Mouse (Mus musculus) thymus, postnatal 0 days (tissue): ENCODE results near the gene Psmd9. TPM values are rescaled to one million over a fixed set of nuclear protein-coding genes. Genes with fewer than 3 reads are reported as not detected.

Experiments used
- DNase-seq: peaks from one replicate; pipeline ENCODE4 v3.0.0-alpha.2; 2015; ENCODE audit warnings: low spot score
- polyA plus RNA-seq: library from polyadenylated mRNA; unstranded; fragments of >200 nt; fragmentation: Nextera tagmentation; extraction: Ambion mirVana; gene quantifications from 2 replicates; pipeline ENCODE4 v1.2.1, GENCODE M21; 2015

Gene Psmd9
- polyA plus RNA-seq, 1 experiment from 2014 or later, result 94.1 TPM

DNA sequence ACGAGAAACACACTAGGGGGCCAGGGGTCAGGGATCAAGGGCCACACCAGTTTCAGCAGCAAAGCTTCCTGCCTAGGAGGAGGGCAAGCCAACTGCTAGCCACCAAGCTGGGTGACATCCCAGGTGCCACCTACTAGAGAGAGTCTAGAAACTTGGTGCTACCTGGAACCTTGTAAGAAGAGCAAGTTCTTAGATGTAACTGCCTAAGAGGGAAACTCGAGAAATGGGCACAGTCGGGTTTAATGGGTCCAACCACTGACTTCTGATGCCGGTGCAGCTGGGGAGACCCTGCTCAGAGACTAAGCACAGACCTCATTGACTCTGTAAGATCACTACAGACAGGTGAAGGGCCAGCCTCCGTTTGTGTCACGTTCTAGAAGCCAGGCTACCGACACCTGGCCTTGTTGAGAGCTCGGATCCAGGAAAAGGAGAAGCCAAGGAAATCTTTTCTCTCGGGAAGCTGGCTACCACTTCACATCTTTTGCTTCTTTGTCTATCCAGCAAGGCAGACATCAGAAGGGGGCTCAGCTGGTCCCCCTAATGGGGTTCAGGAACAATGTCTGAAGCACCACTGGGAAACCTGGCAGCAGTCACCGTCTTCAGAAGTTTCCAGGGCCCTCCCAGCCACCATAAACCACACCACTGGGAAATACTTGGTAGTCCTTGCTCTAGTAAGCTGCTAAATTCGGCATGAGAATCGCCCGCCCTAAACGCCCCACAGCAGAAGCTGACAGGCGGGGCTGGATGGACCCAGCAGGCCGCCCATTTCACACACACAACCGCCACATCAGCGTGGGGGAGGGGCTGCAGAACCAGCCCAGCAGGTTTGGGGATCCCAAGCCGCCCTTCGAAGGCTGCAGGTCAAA, 31.9 kb upstream of the Psmd9 start:
- peak; percentile 44 for DNase-seq

DNA sequence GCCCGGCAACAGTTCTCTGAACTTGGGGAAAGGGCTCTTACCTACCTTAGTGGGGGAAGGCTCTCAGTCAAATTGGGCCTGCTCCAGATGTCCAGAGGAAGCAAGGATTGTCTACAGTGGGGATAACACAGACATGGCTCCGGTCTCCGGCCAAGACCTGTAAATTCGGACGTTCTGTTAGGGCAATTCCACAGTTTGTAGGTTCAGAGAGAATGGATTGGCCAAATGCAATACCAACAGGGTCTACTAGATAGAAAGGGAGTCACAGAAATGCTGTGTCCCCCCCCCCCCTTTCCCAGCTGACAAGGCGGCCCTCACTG, 31.3 kb upstream of the Psmd9 start:
- no peak for DNase-seq

DNA sequence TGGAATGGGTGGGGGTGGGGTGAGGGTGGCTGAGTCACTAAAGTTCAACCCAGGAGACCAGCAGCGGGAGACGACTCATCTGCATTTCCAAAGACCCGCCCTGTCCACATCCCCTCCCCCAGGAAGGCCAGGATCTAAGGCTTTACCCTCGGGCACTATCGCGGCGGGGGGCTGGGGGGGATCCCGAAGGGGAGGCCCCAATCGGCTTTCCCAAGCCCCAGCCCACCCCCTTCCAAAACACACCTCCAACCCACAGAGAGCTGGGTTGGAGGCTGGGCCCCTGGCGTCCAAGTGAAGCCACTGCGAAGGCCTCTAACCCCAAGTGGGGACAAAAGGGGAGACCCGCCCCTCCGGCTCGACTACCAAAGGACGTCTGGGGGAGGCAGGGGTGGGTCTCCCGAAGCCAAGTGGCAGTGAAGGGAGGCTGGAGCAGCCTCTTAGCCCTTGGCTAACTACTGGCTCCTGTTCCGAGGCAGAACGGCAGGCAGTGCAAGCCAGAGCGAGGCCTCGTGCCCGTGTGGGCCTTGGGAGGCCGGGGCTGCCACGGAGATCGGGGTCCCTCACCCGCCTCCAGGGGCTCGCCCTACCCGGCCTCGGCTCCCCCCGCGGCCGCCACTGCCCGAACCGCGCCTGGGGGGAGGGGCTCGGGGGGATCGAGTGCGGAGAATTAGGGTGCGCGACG, 30.8 kb upstream of the Psmd9 start:
- peak; percentile 51 for DNase-seq

DNA sequence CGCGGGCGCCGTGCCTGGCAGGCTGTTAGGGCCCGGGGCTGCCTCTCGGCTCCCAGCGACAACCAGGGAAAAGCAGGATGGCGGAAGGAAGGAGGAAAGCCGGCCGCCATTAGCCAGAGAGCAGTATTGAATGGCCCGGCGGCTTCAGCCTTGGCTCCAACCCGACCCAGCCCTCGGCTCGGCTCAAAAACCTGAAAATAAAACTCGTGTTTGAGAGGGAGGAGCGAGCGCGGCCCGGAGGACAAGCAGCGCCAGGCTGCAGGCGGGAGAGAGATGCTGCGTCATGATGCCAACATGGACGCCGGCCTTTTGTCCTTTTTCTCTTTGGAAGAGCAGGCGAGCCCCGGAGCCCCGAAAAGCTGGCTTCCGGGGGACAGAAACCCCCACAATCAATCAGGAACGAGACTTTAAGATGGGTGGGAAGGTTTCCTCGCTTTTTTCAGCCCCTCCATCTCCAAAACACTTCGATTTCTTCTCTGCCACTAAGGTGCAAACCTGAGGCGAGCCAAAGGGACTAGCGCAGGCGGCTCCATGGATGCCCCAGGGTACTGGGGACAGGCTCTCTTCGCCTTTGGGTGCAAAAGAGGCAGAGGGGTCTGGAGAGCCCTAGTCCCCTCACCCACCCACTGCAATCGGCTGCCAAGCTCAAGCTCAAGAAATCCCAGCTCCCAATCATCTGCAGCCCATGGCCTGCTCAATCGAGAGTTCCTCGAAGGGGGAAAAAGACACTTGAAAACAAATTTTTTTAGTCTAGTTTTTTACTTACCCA, 30.1 kb upstream of the Psmd9 start:
- DNase-seq, result peak; percentile 79

DNA sequence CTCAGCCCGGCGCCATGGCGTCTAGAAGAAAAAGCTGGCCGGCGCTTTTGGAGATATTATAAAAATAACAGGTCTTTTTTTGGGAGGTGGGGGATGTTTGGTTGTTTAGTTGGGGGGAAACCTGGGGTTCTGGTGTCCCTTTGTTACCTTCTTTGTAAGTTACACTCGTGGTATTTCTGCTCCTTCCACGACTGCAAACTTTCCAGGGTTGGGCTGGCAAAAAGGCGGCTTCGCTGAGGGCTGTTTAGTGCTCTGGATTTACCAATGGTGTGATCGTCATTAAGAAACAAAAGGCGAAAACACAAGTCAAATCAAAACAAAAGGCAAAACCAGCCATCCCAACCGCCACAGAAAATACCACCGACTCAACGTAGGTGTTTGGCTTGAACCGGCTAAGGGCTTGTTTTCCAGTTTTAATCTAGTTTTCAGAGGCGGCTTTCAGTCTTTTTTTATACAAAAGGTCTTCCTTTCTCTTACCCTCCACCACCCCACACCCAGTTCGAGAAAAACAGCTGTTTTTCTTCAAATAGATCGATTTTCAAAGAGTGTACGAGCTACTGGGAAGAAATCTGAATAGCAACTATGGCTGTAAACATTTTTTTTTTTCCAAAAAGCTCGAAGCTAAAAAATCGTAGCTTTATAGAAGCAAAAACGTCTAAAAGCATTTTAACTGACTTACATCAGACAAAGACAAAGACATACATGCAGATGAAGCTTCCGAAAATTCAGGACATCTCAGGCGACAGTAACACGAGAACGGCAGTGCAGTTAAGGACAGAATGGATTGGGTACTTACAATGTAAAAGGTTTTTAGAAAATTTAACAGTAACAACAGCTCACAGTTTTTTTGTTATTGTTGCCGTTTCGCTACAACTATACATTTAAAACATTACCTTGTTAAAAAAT, 29.2 kb upstream of the Psmd9 start:
- DNase-seq, result peak; percentile 38

DNA sequence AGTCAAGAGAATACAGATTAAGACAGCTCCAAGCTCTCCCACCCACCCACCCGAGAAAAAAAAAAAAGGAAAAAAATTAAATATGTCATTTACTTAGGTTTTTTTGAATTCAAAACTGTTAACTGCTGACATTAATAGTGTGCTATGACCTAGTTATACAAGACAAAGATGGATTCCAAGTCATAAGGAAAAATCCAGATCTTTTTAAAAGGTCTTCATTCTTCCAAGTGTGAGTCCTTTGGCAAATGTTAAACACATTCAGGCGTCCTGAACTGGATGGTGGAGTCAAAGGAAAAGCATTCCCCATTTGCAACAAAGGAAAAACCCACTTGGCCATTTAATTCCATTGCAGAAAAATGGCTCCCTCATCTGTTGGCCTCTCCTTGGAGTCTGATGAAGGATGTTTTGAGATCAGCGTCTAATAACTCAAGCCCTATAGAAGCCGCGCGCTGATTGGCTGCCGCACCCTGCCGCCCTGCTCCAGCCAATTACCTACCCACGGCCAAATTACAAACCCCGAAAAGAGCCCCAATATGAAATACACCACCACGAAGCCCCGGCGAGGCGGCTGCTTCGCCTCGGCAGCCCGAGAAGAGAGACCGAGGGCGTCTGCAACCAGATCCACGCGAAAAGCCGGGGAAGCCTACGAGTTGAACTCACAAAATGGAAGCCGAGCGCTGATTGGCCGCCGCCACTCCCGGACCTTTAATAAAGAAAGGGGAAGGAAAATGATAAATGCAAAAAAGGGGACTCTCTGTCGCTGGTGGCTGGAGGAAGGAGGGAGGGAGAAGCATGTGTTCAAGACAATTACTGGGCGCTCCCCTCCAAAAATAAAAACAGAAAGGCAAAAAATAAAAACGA, 28.3 kb upstream of the Psmd9 start:
- DNase-seq, result peak; percentile 86

DNA sequence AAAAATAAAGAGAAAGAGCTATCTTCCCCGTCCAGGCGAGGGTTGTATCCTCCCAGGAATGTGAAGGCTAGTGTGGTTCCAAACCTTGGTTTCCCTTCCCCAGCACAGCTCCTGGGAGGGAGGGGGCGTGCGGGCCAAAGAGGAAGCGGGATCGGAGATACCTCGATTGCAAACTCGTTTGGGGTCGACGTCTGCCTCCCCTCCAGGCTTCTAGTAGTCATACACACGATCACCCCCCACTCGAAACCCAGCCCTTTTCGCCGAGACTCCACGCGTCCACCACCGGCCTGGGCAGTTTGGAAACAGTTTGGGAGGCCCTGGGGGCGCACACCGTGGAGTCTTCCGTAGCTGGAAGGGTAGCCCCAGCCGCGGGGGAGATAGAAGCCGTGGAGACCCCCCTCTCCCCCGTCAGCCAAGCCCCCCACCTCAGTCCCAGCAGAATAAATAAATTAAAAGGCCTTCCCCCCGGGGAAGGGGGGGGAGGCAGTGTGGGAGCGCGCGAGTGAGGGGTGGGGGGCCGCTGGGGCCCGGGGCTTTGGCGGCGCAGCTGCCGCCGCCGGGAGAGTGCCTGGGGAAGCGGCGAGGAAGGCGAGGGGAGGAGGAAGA, 27.6 kb upstream of the Psmd9 start:
- peak; percentile 51 for DNase-seq

DNA sequence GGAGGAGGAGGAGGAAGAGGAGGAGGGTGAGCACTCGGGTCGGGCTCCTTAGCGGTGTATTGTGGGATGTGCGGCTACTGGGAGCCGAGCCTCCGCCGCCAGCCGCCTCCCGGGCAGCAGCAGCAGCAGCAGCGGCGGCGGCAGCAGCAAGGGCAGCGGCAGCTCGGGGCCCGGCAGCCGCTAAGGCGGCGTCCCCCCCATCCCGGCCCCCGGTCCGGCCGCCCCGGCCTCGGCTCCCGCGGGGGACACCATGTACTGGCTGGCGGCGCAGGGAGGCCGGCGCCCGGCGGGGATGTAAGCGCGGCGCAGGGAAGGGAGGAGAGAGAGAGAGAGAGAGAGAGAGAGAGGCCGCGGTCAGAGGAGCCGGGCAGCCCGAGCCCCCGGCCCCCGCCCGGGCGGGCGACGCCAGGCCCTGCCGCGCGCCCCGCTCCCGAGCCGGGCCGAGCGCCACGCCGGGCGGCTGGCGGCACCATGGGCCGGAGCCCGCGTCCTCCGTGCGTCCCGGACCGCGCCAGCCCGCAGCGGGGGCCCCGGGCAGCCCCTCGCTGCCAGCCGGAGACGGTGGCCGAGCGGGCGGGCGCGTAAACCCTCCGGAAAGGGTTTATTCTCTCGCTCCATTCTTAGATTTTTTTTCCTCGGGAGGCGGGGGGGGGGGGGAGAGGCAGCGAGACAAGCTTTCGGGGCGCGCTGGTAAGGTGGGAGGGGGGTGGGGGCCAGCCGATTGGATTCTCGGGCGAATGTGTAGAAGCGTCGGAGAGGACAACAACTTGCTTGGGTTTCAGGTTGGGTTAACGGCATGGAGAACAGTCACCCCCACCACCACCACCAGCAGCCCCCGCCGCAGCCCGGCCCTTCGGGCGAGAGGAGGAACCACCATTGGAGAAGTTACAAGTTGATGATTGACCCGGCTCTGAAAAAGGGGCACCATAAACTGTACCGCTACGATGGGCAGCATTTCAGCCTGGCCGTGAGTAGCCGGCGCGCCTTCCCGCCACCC, 26.8 kb upstream of the Psmd9 start, which contains the start of gene Setd1b:
Gene Setd1b (plus strand): TSS at position 33 of the 997 bp plus-strand sequence.
- DNase-seq, result peak; percentile 67

DNA sequence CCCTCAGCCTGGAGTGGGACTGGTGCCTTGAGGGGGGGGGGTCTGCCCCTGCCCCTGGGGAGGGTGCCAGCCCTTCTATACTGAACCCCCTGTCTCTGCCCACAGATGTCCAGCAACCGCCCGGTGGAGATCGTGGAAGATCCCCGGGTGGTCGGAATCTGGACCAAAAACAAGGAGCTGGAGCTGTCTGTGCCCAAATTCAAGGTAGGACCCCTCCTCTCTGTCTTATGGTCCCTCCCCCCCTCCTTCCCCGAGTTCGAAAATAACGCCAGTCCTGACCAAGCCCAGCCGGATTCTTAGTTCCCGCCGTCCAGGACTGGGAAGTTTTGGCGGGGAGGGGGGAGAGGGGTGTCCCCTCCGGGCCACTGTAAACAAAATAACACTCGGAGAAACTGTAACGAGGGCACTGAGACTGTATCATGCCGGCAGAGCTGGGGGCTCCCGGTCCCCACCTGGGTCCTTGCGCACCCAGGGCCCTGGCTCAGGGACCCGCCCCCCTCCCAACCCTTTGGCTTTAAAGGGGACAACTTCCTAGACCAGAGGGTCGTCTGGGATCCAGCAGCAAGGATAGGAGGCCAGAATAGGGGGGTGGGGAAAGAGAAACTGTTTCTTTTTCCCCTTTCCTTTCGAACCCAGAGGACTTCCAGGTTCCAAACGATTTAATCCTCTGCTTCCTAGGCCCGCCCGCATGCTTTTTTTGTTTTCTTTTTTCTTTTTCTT, 25.8 kb upstream of the Psmd9 start:
- DNase-seq, result peak; percentile 45

DNA sequence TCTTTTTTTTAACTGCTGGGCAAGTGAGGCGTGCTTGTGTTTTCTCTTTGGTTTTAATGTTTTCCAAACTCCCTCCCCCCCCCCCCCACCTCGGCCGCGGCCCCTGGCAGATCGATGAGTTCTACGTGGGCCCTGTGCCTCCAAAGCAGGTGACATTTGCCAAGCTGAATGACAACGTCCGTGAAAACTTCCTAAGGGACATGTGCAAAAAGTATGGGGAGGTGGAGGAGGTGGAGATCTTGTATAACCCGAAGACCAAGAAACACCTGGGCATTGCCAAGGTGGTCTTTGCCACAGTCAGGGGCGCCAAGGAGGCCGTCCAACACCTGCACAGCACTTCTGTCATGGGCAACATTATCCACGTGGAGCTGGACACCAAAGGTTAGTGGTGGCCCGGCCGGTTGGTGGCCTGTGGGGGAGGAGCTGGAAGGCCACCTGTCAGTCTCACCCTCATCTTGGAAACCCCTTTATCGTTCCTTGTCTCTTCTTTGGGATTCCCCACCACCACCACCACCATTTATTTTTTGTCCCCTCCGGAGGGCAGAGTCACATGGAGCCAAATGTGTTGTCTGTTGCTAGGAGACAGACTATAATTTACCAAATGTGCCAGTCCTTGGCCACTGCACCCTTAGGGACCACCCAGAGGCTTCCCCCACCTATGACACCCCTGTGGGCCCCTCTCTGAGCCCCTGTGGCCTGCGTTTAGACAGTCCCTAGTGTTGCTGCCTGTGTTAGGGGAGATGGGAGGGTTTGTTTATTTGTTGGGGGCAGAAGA, 25.1 kb upstream of the Psmd9 start:
- DNase-seq, result no peak

DNA sequence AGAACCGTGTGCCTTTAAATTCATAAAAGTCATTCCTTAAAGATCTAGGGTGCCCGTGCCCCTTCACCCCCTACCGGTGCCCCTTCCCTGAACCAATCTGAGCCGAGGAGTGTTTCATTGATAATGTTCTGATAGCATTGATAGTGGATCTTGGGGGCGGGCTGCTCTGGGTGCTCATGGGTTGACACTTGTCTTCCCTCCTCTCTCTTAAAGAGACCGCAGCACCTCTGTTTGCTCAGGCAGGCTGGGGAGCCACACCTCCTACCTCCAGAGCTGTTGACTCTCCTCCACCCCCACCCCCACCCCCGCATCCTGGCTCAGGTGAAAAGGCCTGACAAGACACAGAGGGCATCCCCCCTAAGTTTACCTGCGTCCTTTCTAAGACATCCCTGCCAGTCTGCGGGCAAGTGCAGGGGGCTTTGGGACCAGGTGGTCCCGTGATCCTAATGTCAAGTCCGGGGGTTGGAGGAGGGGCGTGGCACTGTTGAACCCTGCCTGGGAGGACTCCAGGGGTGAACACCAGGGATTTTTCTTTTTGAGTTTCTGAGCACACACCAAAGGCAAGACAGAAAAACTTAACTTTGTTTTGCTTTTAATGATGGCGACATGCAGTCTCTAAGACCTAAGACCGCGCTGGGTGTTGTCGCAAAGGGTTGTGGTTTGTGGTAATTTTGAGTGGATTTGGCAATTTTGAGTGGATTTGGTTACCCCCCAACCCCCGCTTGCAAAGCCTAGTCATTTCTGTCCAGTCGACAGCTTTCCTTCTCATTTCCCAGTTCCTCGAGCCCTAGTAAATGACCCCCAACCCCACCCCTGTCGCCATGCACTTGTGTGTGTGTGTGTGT, 24.2 kb upstream of the Psmd9 start:
- peak; percentile 38 for DNase-seq

DNA sequence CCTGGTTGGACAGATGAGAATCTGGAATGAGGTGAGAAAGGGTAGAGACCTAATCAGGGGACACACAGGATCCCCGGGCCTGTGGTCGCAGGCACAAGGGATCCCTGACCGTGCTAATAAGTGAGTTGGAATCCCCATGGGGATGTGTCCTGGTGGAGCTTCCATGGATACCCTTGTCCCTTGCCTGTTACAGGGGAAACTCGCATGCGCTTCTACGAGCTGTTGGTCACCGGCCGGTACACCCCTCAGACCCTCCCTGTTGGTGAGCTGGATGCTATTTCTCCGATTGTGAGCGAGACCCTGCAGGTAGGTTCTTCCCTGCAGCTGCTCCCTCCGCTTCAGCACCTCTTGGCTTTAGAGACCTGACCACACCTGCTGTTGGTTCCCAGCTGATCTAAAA, 22.9 kb upstream of the Psmd9 start:
- DNase-seq, result no peak

DNA sequence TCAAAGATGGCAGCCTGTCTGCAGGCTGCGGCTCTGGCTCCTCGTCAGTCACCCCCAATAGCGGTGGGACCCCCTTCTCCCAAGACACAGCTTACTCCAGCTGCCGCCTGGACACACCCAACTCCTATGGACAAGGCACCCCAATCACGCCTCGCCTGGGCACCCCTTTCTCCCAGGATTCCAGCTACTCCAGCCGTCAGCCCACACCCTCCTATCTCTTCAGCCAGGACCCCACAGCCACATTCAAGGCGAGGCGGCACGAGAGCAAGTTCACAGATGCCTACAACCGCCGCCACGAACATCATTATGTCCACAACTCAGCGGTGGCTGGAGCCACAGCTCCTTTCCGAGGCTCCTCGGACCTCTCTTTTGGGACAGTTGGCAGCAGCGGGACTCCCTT, 21.6 kb upstream of the Psmd9 start:
- DNase-seq, result no peak

DNA sequence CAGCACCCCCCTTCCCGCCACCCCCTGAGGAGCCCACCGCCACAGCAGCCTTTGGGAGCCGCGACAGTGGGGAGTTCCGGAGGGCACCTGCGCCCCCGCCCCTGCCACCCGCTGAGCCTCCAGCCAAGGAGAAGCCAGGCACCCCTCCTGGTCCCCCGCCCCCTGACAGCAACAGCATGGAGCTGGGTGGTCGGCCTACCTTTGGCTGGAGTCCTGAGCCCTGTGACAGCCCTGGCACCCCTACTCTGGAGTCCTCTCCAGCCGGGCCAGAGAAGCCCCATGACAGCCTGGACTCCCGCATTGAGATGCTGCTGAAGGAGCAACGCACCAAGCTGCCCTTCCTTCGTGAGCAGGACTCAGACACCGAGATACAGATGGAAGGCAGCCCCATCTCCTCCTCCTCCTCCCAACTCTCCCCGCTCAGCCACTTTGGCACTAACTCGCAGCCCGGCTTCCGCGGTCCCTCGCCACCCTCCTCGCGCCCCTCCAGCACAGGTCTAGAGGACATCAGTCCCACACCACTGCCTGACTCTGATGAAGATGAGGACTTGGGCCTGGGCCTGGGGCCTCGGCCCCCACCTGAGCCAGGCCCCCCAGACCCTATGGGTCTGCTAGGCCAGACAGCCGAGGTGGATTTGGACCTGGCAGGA, 21.0 kb upstream of the Psmd9 start:
- DNase-seq, result no peak
